Comparison of ENCODE assay signal across 19 mouse cellular contexts in genomic region chr14:101480541-101480940, GRCm38 (mm10).
"Had no signal": no experiment of that assay in that cellular context is flagged by ENCODE, and none has a peak within 500 bp of the region (broad histone marks: within the 10 kb centered on the region; RNA-seq: fewer than 3 reads in every experiment).

No protein-coding gene starts in this region.

- DNase-seq: kidney, adult 2 months; kidney, postnatal 25 days; layer of hippocampus, adult 9-11 months; liver, postnatal 0 days; lung, embryonic 14.5 days; retina, postnatal 1 day; right cerebral cortex, postnatal 25 days; spleen, adult 18-20 months; thymus, postnatal 25 days had no signal

- H3K27me3 ChIP-seq: midbrain, embryonic 12.5 days; neural tube, embryonic 12.5 days; neural tube, embryonic 15.5 days; stomach, embryonic 15.5 days had no signal

- H3K4me3 ChIP-seq: layer of hippocampus, adult 2 months; midbrain, embryonic 12.5 days; neural tube, embryonic 12.5 days; neural tube, embryonic 15.5 days; stomach, embryonic 15.5 days had no signal

- ATAC-seq: liver, postnatal 0 days; lung, postnatal 0 days; midbrain, embryonic 16.5 days had no signal

- H3K4me2 ChIP-seq: lung, embryonic 14.5 days; midbrain, embryonic 12.5 days; neural tube, embryonic 12.5 days; neural tube, embryonic 15.5 days; stomach, embryonic 15.5 days had no signal

- H3K9ac ChIP-seq: liver, embryonic 14.5 days; liver, postnatal 0 days; lung, embryonic 14.5 days; midbrain, embryonic 12.5 days; neural tube, embryonic 12.5 days; neural tube, embryonic 15.5 days; stomach, embryonic 15.5 days had no signal

- H3K36me3 ChIP-seq: midbrain, embryonic 12.5 days; neural tube, embryonic 12.5 days; neural tube, embryonic 15.5 days; stomach, embryonic 15.5 days had no signal

- H3K4me1 ChIP-seq: midbrain, embryonic 12.5 days; neural tube, embryonic 12.5 days; neural tube, embryonic 15.5 days; stomach, embryonic 15.5 days had no signal

- H3K27ac ChIP-seq: kidney, postnatal 0 days; layer of hippocampus, adult 2 months; liver, embryonic 14.5 days; macrophage; midbrain, embryonic 12.5 days; neural tube, embryonic 12.5 days; neural tube, embryonic 15.5 days; stomach, embryonic 15.5 days had no signal

- H3K9me3 ChIP-seq: midbrain, embryonic 12.5 days; neural tube, embryonic 12.5 days; neural tube, embryonic 15.5 days; stomach, embryonic 15.5 days had no signal
